Mouse (Mus musculus) bone marrow, adult 2 months (tissue): ENCODE results near the gene Cdh1.

Source experiments
- CTCF ChIP-seq: fragments of 200-500 bp; IDR thresholded peaks from 2 replicates; pipeline ENCODE4 v1.5.1; 2011; ENCODE audit warnings: low read length, control low read depth; ENCODE audit not compliant: control insufficient read depth, insufficient read depth
- POLR2A ChIP-seq: fragments of 200-500 bp; IDR thresholded peaks from 2 replicates; pipeline ENCODE4 v1.6.1; 2011; ENCODE audit warnings: low read depth, mild to moderate bottlenecking, control low read depth, low read length, borderline replicate concordance; ENCODE audit not compliant: control insufficient read depth

GRCm38 (mm10) chr8:106570386-106570785 is 32.8 kb upstream of the Cdh1 start:
- TF ChIP-seq POLR2A (no peak), CTCF (no peak)
